Mouse (Mus musculus): Measurements from ENCODE around the gene Lrrc45.

The Lrrc45 gene

GRCm38 (mm10) chr11:120703696-120704454, 9.8 kb upstream of the Lrrc45 start:
- DNase-seq (ENCODE audit: low read depth, low spot score): peak; percentile 40

GRCm38 (mm10) chr11:120704486-120705325, 9.0 kb upstream of the Lrrc45 start:
- peak; percentile 75 for DNase-seq (ENCODE audit: low read depth, low spot score)

- no peak for DNase-seq (ENCODE audit: low read depth, low spot score)
These were observed 7.6 kb upstream of the Lrrc45 start for GRCm38 (mm10) chr11:120706120-120706519.

- DNase-seq (ENCODE audit: low read depth, low spot score): peak; percentile 87
These were observed 6.5 kb upstream of the Lrrc45 start for GRCm38 (mm10) chr11:120707225-120707624.

GRCm38 (mm10) chr11:120707969-120708368, 5.8 kb upstream of the Lrrc45 start:
- DNase-seq (ENCODE audit: low read depth, low spot score): peak; percentile 35

- DNase-seq (ENCODE audit: low read depth, low spot score): no peak
These were observed 4.2 kb upstream of the Lrrc45 start for GRCm38 (mm10) chr11:120709551-120709950.

- no peak for DNase-seq (ENCODE audit: low read depth, low spot score)
These were observed 3.1 kb upstream of the Lrrc45 start for GRCm38 (mm10) chr11:120710672-120711071.

- no peak for DNase-seq (ENCODE audit: low read depth, low spot score)
These were observed 1.6 kb upstream of the Lrrc45 start for GRCm38 (mm10) chr11:120711980-120712604.

- DNase-seq (ENCODE audit: low read depth, low spot score): peak; percentile 71
These were observed 755 bp upstream of the Lrrc45 start for GRCm38 (mm10) chr11:120712771-120713568.

GRCm38 (mm10) chr11:120714546-120714945, 821 bp downstream of the Lrrc45 start:
- no peak for DNase-seq (ENCODE audit: low read depth, low spot score)

- no peak for DNase-seq (ENCODE audit: low read depth, low spot score)
These were observed 1.4 kb downstream of the Lrrc45 start for GRCm38 (mm10) chr11:120715131-120715530.

GRCm38 (mm10) chr11:120719242-120719641, 5.5 kb downstream of the Lrrc45 start:
- DNase-seq (ENCODE audit: low read depth, low spot score): no peak

GRCm38 (mm10) chr11:120719841-120720376, 6.2 kb downstream of the Lrrc45 start:
- DNase-seq (ENCODE audit: low read depth, low spot score): no peak

GRCm38 (mm10) chr11:120720450-120720849, 6.7 kb downstream of the Lrrc45 start:
- peak; percentile 95 for DNase-seq (ENCODE audit: low read depth, low spot score)

GRCm38 (mm10) chr11:120721124-120722066, 7.7 kb downstream of the Lrrc45 start, which contains the start of gene Rac3:
Rac3 (plus strand) TSS chr11:120721470.
- DNase-seq (ENCODE audit: low read depth, low spot score): peak; percentile 79

GRCm38 (mm10) chr11:120722067-120722630, 8.4 kb downstream of the Lrrc45 start:
- DNase-seq (ENCODE audit: low read depth, low spot score): no peak

- no peak for DNase-seq (ENCODE audit: low read depth, low spot score)
These were observed 9.1 kb downstream of the Lrrc45 start for GRCm38 (mm10) chr11:120722761-120723382.

GRCm38 (mm10) chr11:120723509-120723908, 9.8 kb downstream of the Lrrc45 start:
- DNase-seq (ENCODE audit: low read depth, low spot score): no peak
